Mouse (Mus musculus) stomach, postnatal 0 days (tissue): ENCODE data around the gene Tedc1.

ENCODE experiments used
- CTCF ChIP-seq: IDR thresholded peaks from 2 replicates; pipeline ENCODE4 v1.5.1; 2016; ENCODE audit warnings: antibody characterized with exemption, low read depth, mild to moderate bottlenecking, moderate library complexity
- EP300 ChIP-seq: optimal IDR thresholded peaks from 2 replicates; pipeline ENCODE3; 2016; ENCODE audit warnings: antibody characterized with exemption

DNA sequence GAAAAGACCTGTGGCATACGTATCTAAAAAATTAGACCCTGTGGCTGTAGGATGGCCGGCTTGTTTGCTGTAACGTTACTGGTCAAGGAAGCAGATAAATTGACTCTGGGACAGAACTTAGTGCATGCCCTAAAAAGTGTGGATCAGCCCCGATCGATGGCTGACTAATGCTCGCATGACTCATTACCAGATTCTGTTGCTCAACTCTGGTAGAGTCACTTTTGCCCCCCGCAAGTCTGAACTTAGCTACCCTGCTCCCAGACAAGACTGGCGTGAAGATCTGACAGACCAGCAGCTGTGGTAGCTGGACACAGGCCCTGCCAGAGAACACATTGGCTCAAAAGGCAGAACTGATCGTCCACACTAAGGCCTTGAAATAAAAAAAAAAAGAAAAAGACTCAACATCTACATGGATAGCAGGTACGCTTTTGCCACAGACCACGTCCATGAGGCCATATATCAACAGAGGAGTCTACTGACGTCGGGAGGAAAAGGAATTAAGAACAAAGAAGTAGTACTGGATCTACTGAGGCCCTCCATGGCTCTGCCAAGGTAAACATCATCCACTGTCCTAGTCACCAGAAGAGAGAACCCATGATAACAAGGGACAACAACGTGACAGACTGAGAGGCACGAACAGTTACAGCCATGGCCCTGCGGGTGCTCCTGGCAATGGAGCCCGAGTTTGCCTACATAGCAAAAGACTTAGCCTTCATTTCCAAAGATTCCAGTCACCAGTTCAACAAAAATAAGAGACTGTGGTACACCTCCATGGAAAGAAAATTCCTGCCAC, 54.6 kb downstream of the Tedc1 start:
- no peak for TF ChIP-seq CTCF
- TF ChIP-seq EP300, result no peak
